Mouse (Mus musculus) stomach, embryonic 15.5 days (tissue): ENCODE results near the gene Kif1b. TPM values are rescaled to one million over a fixed set of nuclear protein-coding genes. Genes with fewer than 3 reads are reported as not detected.
"Not testable (repeated sequence)": the region's sequence is repeated elsewhere in the genome, so short reads cannot be mapped to it uniquely, and the experiment has no call there.

Source experiments
- ATAC-seq: fragments of 200-750 bp; cut with Nextera tagmentation; 2 replicates; pipeline ENCODE4 v1.8.0; 2017; ENCODE audit warnings: low read depth, moderate number of reproducible peaks, moderate TSS enrichment; ENCODE audit not compliant: insufficient read depth, low FRiP score
- H3K27ac ChIP-seq: fragments of 300-500 bp; sonication (generic); 2 replicates; pipeline ENCODE4 v1.5.1; 2015; ENCODE audit warnings: mild to moderate bottlenecking, inconsistent platforms
- H3K27me3 ChIP-seq: fragments of 300-500 bp; sonication (generic); replicated peaks from 2 replicates; pipeline ENCODE4 v1.6.1; 2015; ENCODE audit warnings: inconsistent platforms
- H3K36me3 ChIP-seq: fragments of 300-500 bp; sonication (generic); 2 replicates; pipeline ENCODE4 v1.6.1; 2015; ENCODE audit warnings: inconsistent platforms
- H3K4me1 ChIP-seq: fragments of 300-500 bp; sonication (generic); 2 replicates; pipeline ENCODE4 v1.6.1; 2015; ENCODE audit warnings: inconsistent platforms
- H3K4me2 ChIP-seq: fragments of 300-500 bp; sonication (generic); 2 replicates; pipeline ENCODE4 v1.6.1; 2015; ENCODE audit warnings: mild to moderate bottlenecking, inconsistent platforms
- H3K4me3 ChIP-seq: fragments of 300-500 bp; sonication (generic); replicated peaks from 2 replicates; pipeline ENCODE4 v1.5.1; 2015; ENCODE audit warnings: inconsistent platforms
- H3K9ac ChIP-seq: fragments of 300-500 bp; sonication (generic); 2 replicates; pipeline ENCODE4 v1.6.1; 2015; ENCODE audit warnings: inconsistent platforms
- H3K9me3 ChIP-seq: fragments of 300-500 bp; sonication (generic); 2 replicates; pipeline ENCODE4 v1.6.1; 2016; ENCODE audit warnings: inconsistent platforms
- WGBS: fragments of 180-500 bp; shearing (Covaris S2); methylation state at CpG from one replicate; pipeline ENCODE4 v1.1.7; 2015; 5-methylcytosine and 5-hydroxymethylcytosine counted together
- polyA plus RNA-seq: library from polyadenylated mRNA; unstranded; fragments of >200 nt; fragmentation: Nextera tagmentation; extraction: Ambion mirVana; gene quantifications from 2 replicates; pipeline ENCODE4 v1.2.1, GENCODE M21; 2015

Gene Kif1b
- polyA plus RNA-seq, 1 experiment from 2014 or later, result 39.3 TPM

DNA sequence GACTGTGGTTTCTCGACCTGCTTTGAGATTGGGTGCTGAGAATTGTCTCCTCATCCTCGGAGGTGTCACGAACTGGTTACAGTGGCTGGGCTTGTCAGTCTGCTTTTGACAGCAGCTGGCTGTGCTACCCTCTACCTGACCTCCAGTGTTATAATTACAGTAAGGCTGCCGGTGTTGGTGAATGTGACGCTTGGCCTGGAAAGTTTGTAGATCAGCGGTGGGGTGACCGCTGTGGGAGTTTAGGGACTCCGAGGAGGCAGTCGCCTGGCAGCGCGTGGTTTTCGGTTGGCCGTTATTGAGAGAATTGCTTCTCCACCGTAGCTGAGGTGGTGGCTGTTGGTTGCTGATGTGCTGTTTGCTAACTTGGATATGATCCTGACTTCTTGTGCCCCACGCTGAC is 70.5 kb downstream of the Kif1b start:
- Histone ChIP-seq H3K4me1 (no peaks in the 10 kb centered on the region), H3K27ac (no peak overlapping the region), H3K9me3 (no peaks in the 10 kb centered on the region), H3K4me2 (no peak overlapping the region), H3K27me3 (no peaks in the 10 kb centered on the region), H3K4me3 (no peak overlapping the region), H3K36me3 (peaks cover 22% of the 10 kb centered on the region), H3K9ac (no peak overlapping the region)
- no peak for ATAC-seq
- 90% methylated on average over 15 of the region's 15 CpGs for WGBS

DNA sequence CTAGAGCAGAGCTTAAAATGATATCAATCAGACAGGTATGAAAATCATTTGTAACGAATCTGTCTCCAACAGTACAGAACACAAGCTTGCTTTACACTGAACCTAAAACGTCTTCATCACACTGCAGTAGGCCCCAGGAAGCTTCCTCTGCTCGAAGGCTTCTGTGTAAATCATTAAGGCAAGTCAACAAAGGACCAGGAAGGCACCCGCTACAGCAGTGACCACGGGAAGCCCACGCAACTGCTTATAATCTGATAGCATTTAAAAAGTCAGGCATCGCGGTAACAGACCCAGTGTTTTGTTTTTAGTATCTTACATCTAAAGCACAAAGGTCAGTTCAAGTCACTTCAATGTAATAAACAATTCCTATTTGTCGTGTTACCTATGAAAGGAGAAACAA is 73.6 kb downstream of the Kif1b start:
- Histone ChIP-seq H3K36me3 (peaks cover 17% of the 10 kb centered on the region), H3K9ac (no peak overlapping the region), H3K27ac (no peak overlapping the region), H3K4me1 (no peaks in the 10 kb centered on the region), H3K27me3 (no peaks in the 10 kb centered on the region), H3K4me2 (no peak overlapping the region), H3K4me3 (no peak overlapping the region), H3K9me3 (no peaks in the 10 kb centered on the region)
- no peak for ATAC-seq
- WGBS, result 42% methylated on average over 9 of the region's 9 CpGs

DNA sequence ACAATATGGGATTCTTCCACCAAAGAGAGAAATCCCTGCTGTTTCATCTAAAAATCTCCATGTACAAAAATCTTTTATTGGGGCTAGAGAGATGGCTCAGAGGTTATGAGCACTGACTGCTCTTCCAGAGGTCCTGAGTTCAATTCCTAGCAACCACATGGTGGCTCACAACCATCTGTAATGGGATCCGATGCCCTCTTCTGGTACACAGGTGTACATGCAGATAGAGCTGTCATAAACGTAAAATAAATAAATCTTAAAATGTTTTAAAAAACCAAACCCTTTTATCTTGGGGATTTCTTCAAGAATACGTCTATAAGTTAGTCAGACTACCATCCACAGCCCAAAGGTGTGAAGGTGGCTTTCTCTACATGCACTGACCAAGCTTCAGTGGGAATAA is 78.8 kb downstream of the Kif1b start:
- H3K9me3 ChIP-seq, H3K27me3 ChIP-seq, H3K9ac ChIP-seq, H3K4me3 ChIP-seq, H3K27ac ChIP-seq, H3K4me1 ChIP-seq, H3K36me3 ChIP-seq, H3K4me2 ChIP-seq, ATAC-seq: not testable (repeated sequence)
- WGBS, result 90% methylated on average over 3 of the region's 3 CpGs

DNA sequence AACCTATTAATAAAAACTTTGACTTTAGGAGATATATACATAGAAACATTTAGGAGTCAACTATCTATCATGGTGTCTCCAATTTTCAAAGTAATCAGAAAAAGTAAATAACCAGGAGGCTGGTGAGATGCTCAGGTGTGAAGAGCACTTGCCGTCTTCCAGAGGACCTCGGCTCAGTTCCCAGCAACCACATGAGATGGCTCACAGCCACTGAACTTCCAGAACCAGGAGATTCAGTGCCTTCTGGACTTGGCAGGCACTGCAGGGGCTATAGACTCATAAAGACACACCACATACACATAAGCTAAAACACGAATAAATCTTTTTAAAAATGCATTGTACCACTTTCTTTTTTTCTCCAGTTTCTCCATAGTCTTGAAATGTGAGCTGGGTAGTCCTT is 79.2 kb downstream of the Kif1b start:
- H3K27ac ChIP-seq, result no peak overlapping the region
- H3K4me2 ChIP-seq, result no peak overlapping the region
- no peaks in the 10 kb centered on the region for H3K27me3 ChIP-seq
- ATAC-seq, result no peak
- 88% methylated on average over 3 of the region's 3 CpGs for WGBS
- H3K4me1 ChIP-seq, result no peaks in the 10 kb centered on the region
- H3K36me3 ChIP-seq, result peaks cover 7% of the 10 kb centered on the region
- no peak overlapping the region for H3K9ac ChIP-seq
- H3K4me3 ChIP-seq, result no peak overlapping the region
- H3K9me3 ChIP-seq, result no peaks in the 10 kb centered on the region

DNA sequence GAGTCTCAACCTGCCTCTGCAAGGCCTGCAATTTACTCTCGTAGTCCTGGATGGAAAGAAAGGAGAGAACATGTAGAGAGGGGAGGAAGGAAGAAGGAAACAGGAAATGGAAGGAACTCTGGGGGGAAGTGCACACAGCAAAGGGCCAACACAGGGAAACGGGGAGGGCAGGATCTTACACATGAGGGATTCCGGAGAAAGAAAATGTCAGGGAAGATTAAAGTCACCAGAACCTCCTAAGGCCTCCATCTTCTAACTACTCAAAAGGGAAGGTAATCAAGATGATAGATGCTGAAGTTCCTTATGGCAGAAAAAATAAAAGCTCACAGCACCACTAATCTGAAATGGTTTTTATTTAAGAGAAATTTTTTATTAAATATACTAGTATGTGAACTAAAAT is 81.2 kb downstream of the Kif1b start:
- Histone ChIP-seq H3K9ac (no peak overlapping the region), H3K27me3 (no peaks in the 10 kb centered on the region), H3K4me1 (no peaks in the 10 kb centered on the region), H3K4me3 (no peak overlapping the region), H3K27ac (no peak overlapping the region), H3K4me2 (no peak overlapping the region), H3K9me3 (no peaks in the 10 kb centered on the region), H3K36me3 (peaks cover 13% of the 10 kb centered on the region)
- ATAC-seq, result no peak
- WGBS, result 82% methylated on average over 3 of the region's 3 CpGs

DNA sequence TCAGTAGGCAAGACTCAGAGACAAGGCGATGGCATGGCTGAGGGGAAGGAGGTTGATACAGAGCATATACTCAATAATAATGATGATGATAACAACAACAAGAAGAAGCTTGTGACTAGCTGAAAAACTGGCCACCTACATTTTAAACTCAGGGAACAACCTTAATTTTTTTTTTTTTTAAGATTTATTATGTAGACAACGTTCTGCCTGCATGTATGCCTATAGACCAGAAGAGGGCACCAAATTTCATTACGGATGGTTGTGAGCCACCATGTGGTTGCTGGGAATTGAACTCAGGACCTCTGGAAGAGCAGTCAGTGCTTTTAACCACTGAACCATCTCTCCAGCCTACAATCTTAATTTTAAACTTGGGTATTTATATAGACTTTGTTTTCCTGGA is 84.0 kb downstream of the Kif1b start:
- no peak overlapping the region for H3K4me2 ChIP-seq
- ATAC-seq, result no peak
- no peaks in the 10 kb centered on the region for H3K27me3 ChIP-seq
- 95% methylated on average over 3 of the region's 3 CpGs for WGBS
- H3K9me3 ChIP-seq, result no peaks in the 10 kb centered on the region
- H3K9ac ChIP-seq, result no peak overlapping the region
- peaks cover 24% of the 10 kb centered on the region for H3K36me3 ChIP-seq
- no peak overlapping the region for H3K27ac ChIP-seq
- H3K4me3 ChIP-seq, result no peak overlapping the region
- 0 out of 2 replicates have a peak, but pooled peaks cover 5% of the 10 kb centered on the region for H3K4me1 ChIP-seq

DNA sequence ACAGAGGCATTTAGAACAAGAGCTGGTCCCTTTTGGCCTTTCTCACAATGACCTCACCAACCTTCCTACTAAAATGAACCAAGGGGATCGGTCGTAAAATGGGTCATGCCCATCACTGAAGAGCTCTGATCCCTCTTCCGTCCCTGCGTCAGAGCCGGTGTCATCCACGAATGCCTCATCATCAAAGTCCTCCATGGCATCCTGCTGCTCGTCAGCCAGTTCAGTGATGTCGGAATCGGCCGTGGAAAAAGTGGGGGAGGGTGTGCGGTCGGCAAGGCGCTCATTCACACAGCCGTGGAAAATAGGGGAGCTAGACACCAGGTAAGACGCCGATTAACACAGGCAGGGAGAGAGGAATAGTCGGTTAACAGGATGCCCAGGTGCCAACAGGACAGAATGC is 87.0 kb downstream of the Kif1b start:
- ATAC-seq, result no peak
- Histone ChIP-seq H3K9ac (no peak overlapping the region), H3K36me3 (peaks cover 18% of the 10 kb centered on the region), H3K4me2 (no peak overlapping the region), H3K9me3 (no peaks in the 10 kb centered on the region), H3K27me3 (no peaks in the 10 kb centered on the region), H3K27ac (no peak overlapping the region), H3K4me3 (no peak overlapping the region), H3K4me1 (0 out of 2 replicates have a peak, but pooled peaks cover 5% of the 10 kb centered on the region)
- 91% methylated on average over 17 of the region's 17 CpGs for WGBS

DNA sequence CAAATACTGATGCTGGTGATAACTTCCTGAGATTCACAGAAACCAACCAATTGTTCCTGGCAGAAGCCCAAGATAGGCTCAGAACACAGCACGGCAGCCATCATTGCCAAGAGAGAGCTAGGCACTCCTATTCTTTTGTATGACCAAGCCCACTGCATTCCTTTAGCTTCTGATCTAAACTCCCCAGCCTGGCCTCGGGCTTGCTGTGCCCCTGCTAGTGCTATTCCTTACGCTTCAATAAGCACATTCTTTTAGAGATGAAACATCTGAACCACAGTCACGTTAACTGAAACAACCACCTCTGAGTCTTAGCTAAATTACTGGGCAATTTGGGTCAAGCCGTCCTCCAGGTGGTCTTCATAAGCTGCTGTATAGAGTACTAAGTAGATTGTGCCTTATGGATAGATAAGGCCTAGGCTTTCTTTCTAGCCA is 87.4 kb downstream of the Kif1b start:
- no peak overlapping the region for H3K27ac ChIP-seq
- no peak overlapping the region for H3K9ac ChIP-seq
- H3K4me2 ChIP-seq, result no peak overlapping the region
- 0 out of 2 replicates have a peak, but pooled peaks cover 5% of the 10 kb centered on the region for H3K4me1 ChIP-seq
- H3K4me3 ChIP-seq, result no peak overlapping the region
- H3K27me3 ChIP-seq, result no peaks in the 10 kb centered on the region
- no peak for ATAC-seq
- no peaks in the 10 kb centered on the region for H3K9me3 ChIP-seq
- H3K36me3 ChIP-seq, result peaks cover 18% of the 10 kb centered on the region
- WGBS, result 56% methylated on average over 5 of the region's 5 CpGs

DNA sequence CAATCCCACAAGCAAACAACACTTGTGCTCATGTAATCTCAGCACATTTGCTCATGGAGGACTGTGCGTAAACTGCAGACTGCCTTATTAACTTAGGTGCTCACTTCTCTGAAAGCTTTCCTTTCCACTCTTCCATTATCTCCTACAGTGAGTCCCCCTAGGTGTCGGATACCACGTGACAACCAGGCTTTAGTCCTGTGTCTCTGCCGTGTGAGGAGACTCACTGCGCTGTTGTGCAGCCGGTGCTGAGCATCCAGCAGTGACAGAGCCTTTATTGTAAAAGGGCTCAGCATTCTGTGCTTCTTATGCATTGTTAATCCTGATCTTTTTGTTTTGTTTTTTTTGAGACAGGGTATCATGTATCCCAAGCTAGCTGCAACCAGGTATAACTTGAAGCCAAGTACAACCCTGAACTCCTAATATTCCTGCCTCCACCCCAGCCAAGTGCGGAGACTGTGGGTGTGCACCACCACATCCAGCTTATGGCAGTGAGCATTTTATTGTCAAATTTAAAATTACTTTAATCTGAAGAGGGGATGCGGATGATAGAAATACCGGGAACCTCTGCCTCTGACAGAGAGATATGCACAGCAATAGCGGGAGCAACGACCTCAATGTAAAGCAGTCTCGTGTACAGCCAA is 88.0 kb downstream of the Kif1b start:
- Histone ChIP-seq H3K27me3 (no peaks in the 10 kb centered on the region), H3K9ac (no peak overlapping the region), H3K27ac (no peak overlapping the region), H3K4me1 (0 out of 2 replicates have a peak, but pooled peaks cover 5% of the 10 kb centered on the region), H3K36me3 (peaks cover 18% of the 10 kb centered on the region), H3K4me3 (no peak overlapping the region), H3K9me3 (no peaks in the 10 kb centered on the region), H3K4me2 (no peak overlapping the region)
- no peak for ATAC-seq
- 81% methylated on average over 12 of the region's 12 CpGs for WGBS

DNA sequence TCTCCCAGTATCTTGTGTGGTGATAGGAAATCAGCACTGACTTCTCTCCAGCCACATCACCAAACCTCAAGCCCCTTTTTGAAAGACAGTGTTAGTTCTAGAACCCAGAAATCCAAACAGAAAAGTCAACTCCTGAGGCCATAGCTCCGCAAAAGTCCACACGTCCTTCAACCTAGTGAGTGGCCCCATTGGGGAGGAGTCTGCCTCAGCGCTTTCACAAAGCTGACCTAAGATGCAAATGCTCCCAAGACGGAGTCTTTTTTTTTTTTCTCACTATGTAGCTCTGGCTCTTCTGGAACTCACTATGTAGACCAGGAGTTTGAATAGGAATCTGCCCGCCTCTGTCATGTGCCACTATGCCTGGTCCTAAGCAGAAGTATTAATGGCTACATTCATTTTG is 89.0 kb downstream of the Kif1b start:
- Histone ChIP-seq H3K27ac (no peak overlapping the region), H3K27me3 (no peaks in the 10 kb centered on the region), H3K9ac (no peak overlapping the region), H3K9me3 (no peaks in the 10 kb centered on the region), H3K4me1 (0 out of 2 replicates have a peak, but pooled peaks cover 5% of the 10 kb centered on the region), H3K4me2 (no peak overlapping the region), H3K36me3 (peaks cover 21% of the 10 kb centered on the region), H3K4me3 (no peak overlapping the region)
- no peak for ATAC-seq
- 88% methylated on average over 5 of the region's 5 CpGs for WGBS

DNA sequence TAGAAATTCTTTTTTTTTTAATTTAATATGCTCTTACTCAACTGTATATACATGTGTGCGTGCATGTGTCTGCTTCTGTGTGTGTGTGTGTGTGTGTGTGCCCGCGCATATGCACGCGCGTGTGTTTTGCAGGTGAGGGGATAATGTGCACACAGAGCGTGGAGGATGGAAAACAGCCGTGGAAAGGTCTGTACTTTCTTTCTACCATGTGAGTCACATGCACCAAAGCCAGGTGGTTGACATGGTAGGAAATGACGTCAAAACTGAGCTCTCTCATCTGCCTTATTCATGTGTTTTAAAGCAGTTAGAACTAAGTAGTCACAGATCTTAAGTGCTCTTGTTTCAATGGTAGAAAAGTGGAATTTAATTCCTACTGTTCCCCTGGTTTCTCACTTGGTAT is 91.5 kb downstream of the Kif1b start:
- WGBS, result 75% methylated on average over 9 of the region's 9 CpGs
- H3K4me1 ChIP-seq, result 0 out of 2 replicates have a peak, but pooled peaks cover 5% of the 10 kb centered on the region
- H3K4me3 ChIP-seq, result no peak overlapping the region
- no peak overlapping the region for H3K9ac ChIP-seq
- H3K27me3 ChIP-seq, result no peaks in the 10 kb centered on the region
- H3K36me3 ChIP-seq, result peaks cover 28% of the 10 kb centered on the region
- no peaks in the 10 kb centered on the region for H3K9me3 ChIP-seq
- ATAC-seq, result no peak
- peak overlapping the region; percentile 0; the same call in 1 of the 2 replicates for H3K27ac ChIP-seq
- no peak overlapping the region for H3K4me2 ChIP-seq

DNA sequence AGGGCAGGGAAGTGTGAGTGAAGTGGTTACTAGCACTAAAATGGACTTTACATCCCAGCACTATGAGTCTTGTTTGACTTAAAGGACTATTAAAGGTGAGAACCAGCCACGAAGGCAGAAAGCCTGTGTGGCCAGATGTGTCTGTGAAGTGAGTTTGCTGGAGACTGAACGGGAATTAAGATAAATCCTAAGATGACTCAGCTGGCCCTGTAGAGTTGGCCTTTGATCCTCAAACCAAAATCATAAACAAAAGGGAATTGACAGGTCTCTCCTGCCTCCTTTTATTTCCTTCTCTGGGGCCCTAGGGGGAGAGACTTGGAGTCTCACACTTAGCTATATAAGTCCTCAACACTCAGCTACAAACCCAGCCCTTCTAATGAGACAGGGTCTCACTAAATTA is 92.1 kb downstream of the Kif1b start:
- H3K27me3 ChIP-seq, result no peaks in the 10 kb centered on the region
- no peak for ATAC-seq
- no peak overlapping the region for H3K4me3 ChIP-seq
- H3K9me3 ChIP-seq, result no peaks in the 10 kb centered on the region
- H3K4me1 ChIP-seq, result 0 out of 2 replicates have a peak, but pooled peaks cover 5% of the 10 kb centered on the region
- 28% methylated on average over 2 of the region's 2 CpGs for WGBS
- H3K9ac ChIP-seq, result no peak overlapping the region
- H3K4me2 ChIP-seq, result no peak overlapping the region
- 0 out of 2 replicates have a peak overlapping the region, but pooled peaks have one; percentile 0 for H3K27ac ChIP-seq
- peaks cover 26% of the 10 kb centered on the region for H3K36me3 ChIP-seq

DNA sequence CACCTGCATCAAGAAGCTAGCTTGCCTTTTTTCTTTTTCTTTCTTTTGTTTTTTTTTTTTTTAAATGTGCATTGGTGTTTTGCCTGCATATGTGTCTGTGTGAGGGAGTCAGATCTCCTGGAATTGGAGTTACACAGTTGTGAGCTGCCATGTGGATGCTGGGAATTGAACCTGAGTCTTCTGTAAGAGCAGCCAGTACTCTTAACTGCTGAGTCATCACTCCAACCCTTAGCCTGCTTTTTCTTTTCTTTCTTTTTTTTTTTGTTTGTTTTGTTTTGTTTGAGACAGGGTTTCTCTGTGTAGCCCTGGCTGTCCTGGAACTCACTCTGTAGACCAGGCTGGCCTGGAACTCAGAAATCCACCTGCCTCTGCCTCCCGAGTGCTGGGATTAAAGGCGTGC is 93.0 kb downstream of the Kif1b start:
- H3K27me3 ChIP-seq, H3K4me1 ChIP-seq: not testable (repeated sequence)
- WGBS, result 88% methylated on average over 2 of the region's 2 CpGs

More for the DNA sequence above, 93.0 kb downstream of the Kif1b start:
- H3K27ac ChIP-seq, ATAC-seq, H3K9ac ChIP-seq, H3K9me3 ChIP-seq, H3K4me2 ChIP-seq, H3K4me3 ChIP-seq: not testable (repeated sequence)
- peaks cover 23% of the 10 kb centered on the region for H3K36me3 ChIP-seq
